Mouse (Mus musculus) megakaryocyte, embryonic 14.5 days (primary cell): ENCODE data around the gene 1700123O20Rik.

Source experiments
- FLI1 ChIP-seq: IDR thresholded peaks from 2 replicates; pipeline ENCODE4 v1.6.1; 2012; ENCODE audit warnings: low read length, inconsistent platforms, mixed read lengths
- GATA1 ChIP-seq: IDR thresholded peaks from 3 replicates; pipeline ENCODE4 v1.6.1; 2012; ENCODE audit warnings: mixed read lengths, low read length, inconsistent platforms, borderline replicate concordance

- TF ChIP-seq GATA1 (no peak), FLI1 (no peak)
Observed at GRCm38 (mm10) chr14:54682396-54682795, 3.6 kb upstream of the 1700123O20Rik start.
